ENCODE assay signal across 9 mouse cellular contexts in the genomic region with DNA sequence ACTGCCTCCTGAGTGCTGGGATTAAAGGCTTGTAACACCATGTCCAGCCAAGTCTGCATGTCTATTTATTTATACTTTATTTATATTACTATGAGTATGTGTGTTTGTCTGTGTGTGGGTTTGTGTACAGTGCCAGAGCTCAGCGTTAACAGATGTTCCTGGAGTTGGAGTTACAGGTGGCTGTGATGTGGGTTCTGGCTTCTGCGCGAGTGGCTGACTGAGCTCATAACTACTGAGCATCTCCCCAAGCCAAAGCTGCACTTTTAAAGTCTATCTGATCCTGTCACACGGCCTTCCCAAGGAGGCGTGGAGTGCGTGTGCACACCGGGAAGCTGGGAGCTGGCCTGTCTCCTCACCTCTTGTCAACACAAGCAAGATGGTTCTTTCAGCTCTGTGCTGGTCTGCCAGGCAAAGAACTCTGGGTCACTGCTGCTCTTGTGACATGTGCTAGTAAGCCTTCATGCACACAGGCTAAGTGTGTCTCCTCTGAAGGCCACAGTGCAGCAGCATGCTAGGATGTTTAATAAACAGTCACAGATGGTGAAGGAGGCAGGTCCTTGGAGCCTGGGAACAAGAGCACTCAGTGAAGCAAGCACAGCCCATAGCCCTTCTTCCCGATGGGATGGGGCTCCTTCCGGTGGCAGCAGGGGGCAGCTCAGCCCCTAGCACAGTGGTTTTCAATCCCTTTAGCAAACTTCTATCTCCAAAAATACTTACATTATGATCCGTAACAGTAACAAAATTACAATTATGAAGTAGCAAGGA. TPM values are rescaled to one million over a fixed set of nuclear protein-coding genes. Genes with fewer than 3 reads are reported as not detected.
DNase-seq lines count a peak whose midpoint lies in the region; ATAC-seq and TF ChIP-seq lines count a peak whose summit lies in the region.
"Had no signal": no experiment of that assay in that cellular context is flagged by ENCODE, and none has a peak within 500 bp of the region (broad histone marks: within the 10 kb centered on the region; RNA-seq: fewer than 3 reads in every experiment).

No protein-coding gene starts in this region.

- peaks cover under 1% of the 10 kb centered on the region; the same call in 1 of the 2 replicates for H3K4me1 ChIP-seq in liver, postnatal 0 days (ENCODE audit: insufficient read depth)
- H3K4me1 ChIP-seq in liver, embryonic 11.5 days (replicated peaks; ENCODE audit: control insufficient read depth, insufficient read depth, low read length) = peaks cover 4% of the 10 kb centered on the region
- H3K4me1 ChIP-seq in forebrain, embryonic 12.5 days = peaks cover 14% of the 10 kb centered on the region
- H3K4me1 ChIP-seq in intestine, embryonic 16.5 days (ENCODE audit: control insufficient read depth, insufficient read depth, low read length) = peaks cover 18% of the 10 kb centered on the region
- H3K4me1 ChIP-seq in stomach, embryonic 14.5 days (ENCODE audit: control insufficient read depth, insufficient read depth, low read length) = peaks cover 19% of the 10 kb centered on the region

- no peaks in the 10 kb centered on the region for H3K36me3 ChIP-seq in liver, postnatal 0 days (replicated peaks; ENCODE audit: insufficient read depth, low read length)
- no peaks in the 10 kb centered on the region for H3K36me3 ChIP-seq in liver, embryonic 11.5 days (ENCODE audit: control insufficient read depth, insufficient read depth, low read length)
- H3K36me3 ChIP-seq in forebrain, embryonic 12.5 days (replicated peaks) = no peaks in the 10 kb centered on the region
- H3K36me3 ChIP-seq in intestine, embryonic 16.5 days (ENCODE audit: control insufficient read depth, insufficient read depth, low read length) = no peaks in the 10 kb centered on the region
- H3K36me3 ChIP-seq in stomach, embryonic 14.5 days (ENCODE audit: control insufficient read depth, insufficient read depth, low read length) = no peaks in the 10 kb centered on the region

- no peak overlapping the region for H3K4me3 ChIP-seq in liver, postnatal 0 days (ENCODE audit: low read depth, low read length)
- no peak overlapping the region for H3K4me3 ChIP-seq in liver, embryonic 11.5 days (ENCODE audit: low read depth, low read length)
- no peak overlapping the region for H3K4me3 ChIP-seq in forebrain, embryonic 12.5 days (replicated peaks)
- H3K4me3 ChIP-seq in intestine, embryonic 16.5 days (ENCODE audit: low read length) = no peak overlapping the region
- H3K4me3 ChIP-seq in stomach, embryonic 14.5 days (ENCODE audit: low read depth, low read length) = no peak overlapping the region

- H3K9ac ChIP-seq in liver, postnatal 0 days (replicated peaks) = no peak overlapping the region
- no peak overlapping the region for H3K9ac ChIP-seq in liver, embryonic 11.5 days (ENCODE audit: low read depth, low read length)
- H3K9ac ChIP-seq in forebrain, embryonic 12.5 days = no peak overlapping the region
- no peak overlapping the region for H3K9ac ChIP-seq in intestine, embryonic 16.5 days (ENCODE audit: low read depth, low read length)
- no peak overlapping the region for H3K9ac ChIP-seq in stomach, embryonic 14.5 days (replicated peaks; ENCODE audit: low read depth, low read length)

- no peak for TF ChIP-seq EP300 in liver, postnatal 0 days (IDR thresholded peaks at IDR 0.05; ENCODE audit: low read depth)

- WGBS in liver, postnatal 0 days (ENCODE audit: insufficient replicate concordance) = 74% methylated on average over 10 of the region's 10 CpGs
- 71% methylated on average over 10 of the region's 10 CpGs for WGBS in liver, embryonic 11.5 days
- 73% methylated on average over 10 of the region's 10 CpGs for WGBS in forebrain, embryonic 12.5 days
- 49% methylated on average over 10 of the region's 10 CpGs for WGBS in intestine, embryonic 16.5 days
- 49% methylated on average over 10 of the region's 10 CpGs for WGBS in stomach, embryonic 14.5 days

- H3K4me2 ChIP-seq in liver, postnatal 0 days (ENCODE audit: low read depth, low read length) = no peak overlapping the region
- no peak overlapping the region for H3K4me2 ChIP-seq in liver, embryonic 11.5 days
- H3K4me2 ChIP-seq in forebrain, embryonic 12.5 days = no peak overlapping the region
- H3K4me2 ChIP-seq in intestine, embryonic 16.5 days (ENCODE audit: low read depth, low read length) = no peak overlapping the region
- H3K4me2 ChIP-seq in stomach, embryonic 14.5 days (replicated peaks; ENCODE audit: low read depth, low read length) = no peak overlapping the region

- TF ChIP-seq CTCF in liver, postnatal 0 days (IDR thresholded peaks at IDR 0.05; ENCODE audit: low read depth) = no peak

- H3K27ac ChIP-seq in liver, postnatal 0 days (ENCODE audit: low read depth) = peak overlapping the region; percentile 82
- no peak overlapping the region for H3K27ac ChIP-seq in liver, embryonic 11.5 days (ENCODE audit: low read depth, low read length)
- H3K27ac ChIP-seq in forebrain, embryonic 12.5 days = no peak overlapping the region
- peak overlapping the region; percentile 55; the same call in 1 of the 2 replicates for H3K27ac ChIP-seq in intestine, embryonic 16.5 days (ENCODE audit: low read length)
- H3K27ac ChIP-seq in stomach, embryonic 14.5 days (ENCODE audit: low read length) = peak overlapping the region; percentile 71

- H3K27me3 ChIP-seq in liver, postnatal 0 days (ENCODE audit: insufficient read depth, low read length) = no peaks in the 10 kb centered on the region
- H3K27me3 ChIP-seq in liver, embryonic 11.5 days (replicated peaks; ENCODE audit: control insufficient read depth, insufficient read depth, low read length) = no peaks in the 10 kb centered on the region
- H3K27me3 ChIP-seq in forebrain, embryonic 12.5 days = peaks cover 19% of the 10 kb centered on the region; the same call in 1 of the 2 replicates
- H3K27me3 ChIP-seq in intestine, embryonic 16.5 days (replicated peaks; ENCODE audit: control insufficient read depth, insufficient read depth, low read length) = no peaks in the 10 kb centered on the region
- no peaks in the 10 kb centered on the region for H3K27me3 ChIP-seq in stomach, embryonic 14.5 days (ENCODE audit: control insufficient read depth, insufficient read depth, low read length)

- no peaks in the 10 kb centered on the region for H3K9me3 ChIP-seq in liver, postnatal 0 days (ENCODE audit: low read length)
- H3K9me3 ChIP-seq in liver, embryonic 11.5 days (ENCODE audit: control insufficient read depth, low read length) = no peaks in the 10 kb centered on the region
- no peaks in the 10 kb centered on the region for H3K9me3 ChIP-seq in forebrain, embryonic 12.5 days
- no peaks in the 10 kb centered on the region for H3K9me3 ChIP-seq in intestine, embryonic 16.5 days (ENCODE audit: control insufficient read depth, low read length)
- no peaks in the 10 kb centered on the region for H3K9me3 ChIP-seq in stomach, embryonic 14.5 days (ENCODE audit: control insufficient read depth, low read depth, low read length)

- DNase-seq in liver, postnatal 0 days = no peak
- no peak for DNase-seq in liver, embryonic 11.5 days (ENCODE audit: low spot score)
- DNase-seq in cerebellum, postnatal 25 days = no peak
- no peak for DNase-seq in T-cell, adult 2 months (ENCODE audit: low spot score)

- ATAC-seq in liver, postnatal 0 days = peak; percentile 24; the same call in 1 of the 2 replicates
- no peak for ATAC-seq in liver, embryonic 11.5 days (replicated peaks; ENCODE audit: low FRiP score)
- peak; percentile 39; the same call in 1 of the 2 replicates for ATAC-seq in forebrain, embryonic 12.5 days (ENCODE audit: low FRiP score)
- peak; percentile 67 for ATAC-seq in intestine, embryonic 16.5 days
- ATAC-seq in stomach, embryonic 14.5 days (ENCODE audit: insufficient number of reproducible peaks, insufficient read depth, low FRiP score, low read depth) = peak; percentile 30; the same call in 1 of the 2 replicates
- no peak for ATAC-seq in erythroid progenitor cell, adult 5-6 weeks (replicated peaks; ENCODE audit: low FRiP score, poor library complexity, severe bottlenecking)

RNA-seq across cellular contexts. Expression of a gene that starts 37.2 kb away (rescaled TPM):
- 2.0 TPM in 2 replicates for polyA plus RNA-seq in liver, postnatal 0 days (2015; fragmentation: Nextera tagmentation; extraction: Ambion mirVana)
- polyA plus RNA-seq in liver, embryonic 11.5 days (2014; fragmentation: Nextera tagmentation; extraction: Ambion mirVana) = 0.77 and 0.78 TPM in 2 replicates
- polyA plus RNA-seq in forebrain, embryonic 12.5 days (2016; fragmentation: Nextera tagmentation; extraction: Ambion mirVana) = 29.8 and 31.7 TPM in 2 replicates
- polyA plus RNA-seq in intestine, embryonic 16.5 days (2015; fragmentation: Nextera tagmentation; extraction: Ambion mirVana) = 7.4 and 7.9 TPM in 2 replicates
- polyA plus RNA-seq in stomach, embryonic 14.5 days (2014; fragmentation: Nextera tagmentation; extraction: Ambion mirVana) = 4.2 and 4.3 TPM in 2 replicates
- not detected in 2 replicates for total RNA-seq in erythroid progenitor cell, adult 5-6 weeks (2015; ENCODE audit: low replicate concordance)
- 0.45 TPM in 1 of 2 replicates, not detected in the other for total RNA-seq in erythroid progenitor cell, adult 5-6 weeks (2017; ENCODE audit: low replicate concordance)

RNA-seq across cellular contexts. Expression of a gene that starts 48.1 kb away (rescaled TPM):
- polyA plus RNA-seq in liver, postnatal 0 days (2015; fragmentation: Nextera tagmentation; extraction: Ambion mirVana) = 7.4 and 8.3 TPM in 2 replicates
- polyA plus RNA-seq in liver, embryonic 11.5 days (2014; fragmentation: Nextera tagmentation; extraction: Ambion mirVana) = 18.2 and 22.1 TPM in 2 replicates
- polyA plus RNA-seq in forebrain, embryonic 12.5 days (2016; fragmentation: Nextera tagmentation; extraction: Ambion mirVana) = 16.7 and 17.9 TPM in 2 replicates
- 23.6 and 26.8 TPM in 2 replicates for polyA plus RNA-seq in intestine, embryonic 16.5 days (2015; fragmentation: Nextera tagmentation; extraction: Ambion mirVana)
- polyA plus RNA-seq in stomach, embryonic 14.5 days (2014; fragmentation: Nextera tagmentation; extraction: Ambion mirVana) = 26.2 and 30.4 TPM in 2 replicates
- not detected in 2 replicates for total RNA-seq in erythroid progenitor cell, adult 5-6 weeks (2015; ENCODE audit: low replicate concordance)
- 1.4 and 1.8 TPM in 2 replicates for total RNA-seq in erythroid progenitor cell, adult 5-6 weeks (2017; ENCODE audit: low replicate concordance)

RNA-seq across cellular contexts. Expression of a gene that starts 56.1 kb away (rescaled TPM):
- polyA plus RNA-seq in liver, postnatal 0 days (2015; fragmentation: Nextera tagmentation; extraction: Ambion mirVana) = 0.45 TPM in 1 of 2 replicates, not detected in the other
- not detected in 2 replicates for polyA plus RNA-seq in liver, embryonic 11.5 days (2014; fragmentation: Nextera tagmentation; extraction: Ambion mirVana)
- 0.50 TPM in 1 of 2 replicates, not detected in the other for polyA plus RNA-seq in forebrain, embryonic 12.5 days (2016; fragmentation: Nextera tagmentation; extraction: Ambion mirVana)
- 0.37 TPM in 1 of 2 replicates, not detected in the other for polyA plus RNA-seq in intestine, embryonic 16.5 days (2015; fragmentation: Nextera tagmentation; extraction: Ambion mirVana)
- 0.39 TPM in 1 of 2 replicates, not detected in the other for polyA plus RNA-seq in stomach, embryonic 14.5 days (2014; fragmentation: Nextera tagmentation; extraction: Ambion mirVana)
- total RNA-seq in erythroid progenitor cell, adult 5-6 weeks (2015; ENCODE audit: low replicate concordance) = 0.42 TPM in 1 of 2 replicates, not detected in the other
- total RNA-seq in erythroid progenitor cell, adult 5-6 weeks (2017; ENCODE audit: low replicate concordance) = 86.5 TPM in 1 of 2 replicates, not detected in the other
- total RNA-seq: MEL had no signal

RNA-seq across cellular contexts. Expression of a gene that starts 58.7 kb away (rescaled TPM):
- polyA plus RNA-seq in liver, postnatal 0 days (2015; fragmentation: Nextera tagmentation; extraction: Ambion mirVana) = 2.0 and 2.2 TPM in 2 replicates
- polyA plus RNA-seq in liver, embryonic 11.5 days (2014; fragmentation: Nextera tagmentation; extraction: Ambion mirVana) = 11.0 and 13.4 TPM in 2 replicates
- 14.8 and 15.0 TPM in 2 replicates for polyA plus RNA-seq in forebrain, embryonic 12.5 days (2016; fragmentation: Nextera tagmentation; extraction: Ambion mirVana)
- polyA plus RNA-seq in intestine, embryonic 16.5 days (2015; fragmentation: Nextera tagmentation; extraction: Ambion mirVana) = 12.7 and 14.6 TPM in 2 replicates
- polyA plus RNA-seq in stomach, embryonic 14.5 days (2014; fragmentation: Nextera tagmentation; extraction: Ambion mirVana) = 16.8 and 19.4 TPM in 2 replicates
- total RNA-seq in erythroid progenitor cell, adult 5-6 weeks (2015; ENCODE audit: low replicate concordance) = 1.7 TPM in 1 of 2 replicates, not detected in the other
- total RNA-seq in erythroid progenitor cell, adult 5-6 weeks (2017; ENCODE audit: low replicate concordance) = not detected in 2 replicates

Comparison
In these comparisons a context has a peak if more than half of its experiments do, and no peak if none do; other contexts are left out.
1. ATAC-seq: peak in liver, postnatal 0 days (single experiment), forebrain, embryonic 12.5 days (single experiment), intestine, embryonic 16.5 days (single experiment) and stomach, embryonic 14.5 days (single experiment); none in liver, embryonic 11.5 days (single experiment) and erythroid progenitor cell, adult 5-6 weeks (single experiment).
2. H3K27ac ChIP-seq: peak in liver, postnatal 0 days (single experiment), intestine, embryonic 16.5 days (single experiment) and stomach, embryonic 14.5 days (single experiment); none in liver, embryonic 11.5 days (single experiment) and forebrain, embryonic 12.5 days (single experiment).